Mouse (Mus musculus) spleen, embryonic (tissue): Measurements from ENCODE around the gene AI413582.

Experiments used
- CTCF ChIA-PET: fragments of 350-600 bp; sonication (Branson Sonifier 250); formaldehyde crosslinking; loops from one replicate; lab custom pipeline; 2022; lab: Charles Lee

Gene AI413582

DNA sequence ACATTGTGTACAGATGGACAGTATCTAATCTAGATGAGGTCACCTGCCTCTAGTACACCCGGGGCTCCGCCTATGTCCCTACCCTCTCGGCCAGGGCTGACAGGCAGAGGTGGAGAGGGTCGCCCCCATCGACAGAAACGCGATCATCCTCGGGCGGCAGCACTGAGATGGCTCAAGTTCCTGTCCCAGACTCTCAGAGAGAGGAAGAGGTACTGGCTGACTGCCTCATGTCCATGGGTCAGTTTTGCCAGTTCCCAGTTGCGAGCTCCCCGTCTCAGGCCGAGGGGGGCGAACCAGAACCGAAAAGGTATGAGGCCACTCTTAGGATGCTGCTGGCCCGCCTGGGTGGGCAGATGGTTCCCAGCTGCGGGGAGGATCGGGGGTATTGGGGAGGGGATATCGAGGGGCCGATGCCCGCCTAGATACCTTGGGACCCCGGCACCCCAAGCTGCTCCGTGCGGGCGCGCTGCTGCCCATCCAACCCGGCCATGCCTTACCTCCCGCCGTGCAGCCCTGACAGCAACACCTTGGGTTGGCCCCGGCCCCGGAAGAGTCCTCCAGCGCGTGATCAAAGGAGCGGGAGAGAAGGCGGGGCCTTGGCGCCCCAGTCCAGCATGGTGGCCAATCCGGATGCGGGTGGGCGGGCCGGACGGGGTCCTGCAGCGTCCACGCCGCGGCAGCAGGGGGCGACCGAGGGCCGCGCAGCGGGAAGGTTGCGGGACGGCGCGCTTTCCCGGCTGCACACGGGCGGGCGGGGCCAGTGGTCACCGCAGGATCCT is at the start of gene AI413582:
Gene AI413582, minus strand, starts transcription at position 594 of the 779 bp plus-strand sequence.
- CTCF ChIA-PET = interaction anchor here (0.6 to 1.5 kb wide), 4 partner anchors 30 to 1986 kb away, joined by 3 read pairs; partner anchors contain the start of gene Nudt3

DNA sequence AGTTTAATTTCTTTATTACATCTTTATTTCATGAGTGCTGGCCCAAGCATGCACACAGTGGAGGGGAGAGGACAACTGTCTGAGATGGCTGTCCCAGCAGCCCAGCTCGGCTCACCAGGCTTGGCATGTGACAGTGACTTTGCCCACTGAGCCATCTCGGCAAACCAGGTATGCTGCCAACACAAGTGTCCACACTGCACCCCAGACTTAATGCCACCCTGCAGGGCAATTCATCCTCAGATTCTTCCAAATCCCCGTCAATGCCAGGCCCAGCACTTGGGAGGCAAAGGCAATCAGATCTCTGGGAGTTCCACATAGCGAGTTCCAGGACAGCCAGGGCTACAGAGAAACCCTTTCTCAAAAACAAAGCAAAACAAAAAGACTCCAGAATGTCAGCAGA is 47.5 kb upstream of the AI413582 start:
- CTCF ChIA-PET = interaction anchor here (0.6 kb wide), 1 partner anchor 430 kb away, joined by 4 read pairs; no protein-coding TSS in a partner anchor

DNA sequence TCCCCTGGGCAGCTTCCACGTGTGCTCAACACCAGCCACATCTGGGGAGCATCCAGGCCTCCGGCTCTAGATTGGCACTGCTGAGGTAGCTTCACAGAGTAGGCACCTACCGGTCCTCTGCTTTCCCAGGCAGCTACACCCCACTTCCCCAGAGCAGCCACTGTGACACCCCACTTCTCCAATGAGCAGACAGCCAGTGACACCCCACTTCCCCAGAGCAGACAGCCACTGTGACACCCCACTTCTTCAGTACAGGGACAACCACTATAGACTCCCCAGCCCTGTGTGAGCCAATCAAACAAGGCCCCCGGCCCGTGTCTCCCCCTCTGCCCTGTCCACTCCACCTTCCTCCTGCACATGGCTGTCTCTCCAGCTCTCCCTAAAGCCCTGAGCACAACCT is 46.4 kb upstream of the AI413582 start:
- CTCF ChIA-PET = no interaction called here

DNA sequence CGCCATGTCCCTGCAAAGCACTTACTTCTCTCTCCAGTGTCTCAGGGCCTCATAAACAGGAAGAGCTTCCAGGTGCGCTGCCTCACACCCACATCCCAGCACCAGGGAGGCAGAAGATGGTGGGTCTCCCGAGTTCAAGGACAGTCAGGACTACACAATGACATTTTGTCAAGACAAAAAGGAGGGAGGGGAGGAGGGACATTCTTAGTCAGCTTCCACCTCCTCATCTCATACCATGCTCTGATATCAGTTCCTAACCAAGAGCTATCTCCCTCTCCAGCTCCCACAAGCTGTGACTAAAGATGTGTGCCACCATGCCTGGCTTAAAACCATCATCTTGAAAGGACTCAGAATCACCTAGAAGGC is 45.9 kb upstream of the AI413582 start:
- CTCF ChIA-PET = no interaction called here

DNA sequence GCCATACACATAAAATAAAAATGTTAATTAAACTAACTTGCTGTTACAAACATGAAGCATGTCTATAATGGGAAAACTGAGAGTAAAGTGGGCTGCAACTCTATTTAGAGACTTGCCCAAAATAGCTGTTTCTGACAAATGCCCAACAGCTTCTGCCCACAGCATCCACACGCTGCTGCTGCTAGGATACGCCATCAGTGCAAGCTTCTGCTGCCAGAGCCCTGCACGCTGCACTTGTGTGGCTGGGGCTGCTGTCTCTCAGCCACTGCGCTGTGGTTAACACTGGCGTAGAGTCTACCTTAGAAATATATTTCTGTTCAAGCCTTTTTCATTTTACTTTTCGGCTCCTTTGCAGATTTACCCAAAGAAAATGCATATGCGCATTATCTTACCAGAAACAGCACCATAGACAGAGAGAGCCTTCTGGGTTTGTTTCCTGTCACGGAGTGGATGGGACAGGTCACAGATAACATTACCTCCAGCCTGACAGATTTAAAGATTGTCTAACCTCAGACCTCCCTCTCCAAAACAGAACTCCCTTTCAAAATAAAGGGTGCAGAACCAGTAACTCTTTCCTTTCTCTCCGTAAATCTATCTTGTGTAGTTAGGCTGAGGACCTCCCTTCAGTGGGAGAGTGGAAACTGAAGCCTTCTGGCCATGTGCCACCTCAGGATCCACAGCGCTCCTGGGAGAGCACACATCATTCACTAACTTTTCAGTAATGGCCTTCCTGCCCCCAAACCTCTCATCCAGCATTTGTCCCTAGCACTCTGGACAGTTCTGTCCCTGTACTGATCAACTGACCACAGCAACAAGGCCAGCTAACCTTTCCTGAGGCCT is 45.3 kb upstream of the AI413582 start:
- CTCF ChIA-PET = interaction anchor here (0.6 kb wide), 1 partner anchor 30 kb away, joined by 4 read pairs; no protein-coding TSS in a partner anchor

DNA sequence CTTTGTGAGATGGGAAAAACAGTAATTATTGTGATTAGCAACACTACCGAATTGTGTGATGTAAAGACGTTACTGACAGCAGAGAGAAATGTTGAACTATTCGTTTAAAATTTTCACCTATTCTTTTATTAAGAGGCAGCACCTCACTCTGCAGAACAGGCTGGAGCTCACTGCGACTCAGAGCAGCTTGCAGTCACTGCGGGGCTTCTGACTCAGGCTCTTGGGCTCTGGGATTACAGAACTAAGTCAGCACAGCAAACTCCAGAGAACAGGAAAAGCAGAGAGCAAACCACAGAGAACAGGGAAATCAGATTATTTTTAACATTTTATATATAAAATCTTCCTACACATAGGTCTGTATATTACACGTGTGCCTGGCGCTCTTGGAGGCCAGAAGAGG is 44.0 kb upstream of the AI413582 start:
- CTCF ChIA-PET = no interaction called here

DNA sequence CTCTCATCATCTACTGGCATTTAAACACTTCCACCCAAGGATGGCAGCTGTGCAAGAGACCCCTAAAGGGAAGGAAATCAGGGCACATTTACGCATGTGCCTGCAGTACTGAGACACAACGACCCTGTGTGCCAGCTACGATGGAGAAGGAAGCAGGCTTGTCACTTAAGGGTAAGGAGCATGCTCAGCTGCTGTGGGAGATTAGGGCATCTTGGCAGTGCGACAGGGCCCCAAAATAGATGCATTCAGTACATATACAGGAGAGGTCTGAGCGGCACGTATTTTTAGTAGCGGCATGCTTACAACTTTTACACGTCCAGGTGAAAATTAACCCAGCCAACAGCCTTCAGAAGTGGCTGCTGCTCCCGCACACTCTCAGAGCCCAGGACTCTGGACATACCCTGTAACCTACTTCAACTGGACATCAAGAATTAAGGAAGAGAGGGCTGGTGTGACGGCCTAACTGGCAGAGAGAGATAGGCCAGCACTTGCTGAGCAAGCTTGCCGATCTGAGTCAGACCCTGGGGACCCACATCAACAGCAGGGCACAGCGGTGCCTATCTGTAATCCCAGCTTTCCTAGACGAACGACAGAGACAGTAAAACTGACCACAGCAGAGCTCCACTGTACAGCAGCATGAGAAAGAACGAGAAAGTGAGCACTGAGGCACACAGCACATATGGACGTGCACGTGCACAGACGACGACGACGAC is 38.1 kb upstream of the AI413582 start:
- CTCF ChIA-PET = interaction anchor here (0.9 kb wide), 1 partner anchor 114 kb away, joined by 3 read pairs; no protein-coding TSS in a partner anchor

DNA sequence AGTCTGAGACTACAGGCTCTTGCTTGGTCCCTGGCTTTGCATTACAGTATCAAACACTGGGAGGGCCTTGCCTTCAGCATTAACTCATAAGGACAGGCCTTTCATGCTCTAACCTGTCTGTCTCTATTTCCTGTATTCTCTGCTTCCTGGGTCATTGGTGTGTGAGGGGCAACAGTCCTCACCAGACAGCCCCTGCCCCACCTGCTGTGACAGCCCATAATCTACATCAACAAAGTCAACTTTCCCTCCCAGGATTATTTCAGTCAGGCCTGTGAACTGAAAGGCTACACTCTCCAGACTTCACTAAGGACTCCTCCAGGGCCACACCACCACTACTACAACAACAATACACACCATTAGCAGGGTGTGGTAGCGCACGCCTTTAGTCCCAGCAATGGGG is 37.5 kb upstream of the AI413582 start:
- CTCF ChIA-PET = no interaction called here

DNA sequence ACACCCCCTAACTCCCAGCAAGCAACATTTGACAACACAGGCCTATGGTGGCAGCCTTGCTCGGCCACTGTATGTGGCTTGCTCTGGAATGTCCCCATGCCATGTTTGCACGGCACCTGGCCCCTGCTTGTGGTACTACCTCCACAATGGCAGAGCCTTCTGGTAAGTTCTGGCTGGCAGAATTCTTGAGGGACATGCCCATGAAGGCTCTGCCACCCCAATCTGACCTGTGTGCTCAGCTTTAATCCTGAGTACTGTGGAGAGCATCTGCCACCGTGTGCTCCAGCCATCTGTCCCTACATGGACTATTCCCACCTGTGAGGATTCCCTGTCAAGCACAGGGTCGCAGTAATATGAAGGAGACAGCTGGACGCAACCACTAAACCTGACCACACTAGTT is 35.3 kb upstream of the AI413582 start:
- CTCF ChIA-PET = no interaction called here

DNA sequence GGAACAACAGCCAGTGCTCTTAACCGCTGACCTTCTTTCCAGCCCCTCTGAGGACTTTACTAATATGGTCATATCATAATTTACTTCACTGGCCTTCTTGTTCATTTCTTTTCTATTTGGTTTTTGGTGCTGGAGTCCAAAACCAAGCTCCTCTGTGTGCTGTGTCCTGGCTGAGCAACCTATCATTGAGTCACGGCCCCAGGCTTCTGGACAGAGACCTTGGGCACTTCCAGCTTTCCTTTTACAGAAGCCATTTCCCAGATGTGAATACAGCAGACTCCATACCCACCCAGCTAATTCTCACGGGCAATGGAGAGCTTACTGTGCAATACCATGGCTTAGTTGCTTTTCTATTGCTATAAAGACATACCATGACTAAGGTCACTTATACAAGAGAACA is 34.7 kb upstream of the AI413582 start:
- CTCF ChIA-PET = no interaction called here

DNA sequence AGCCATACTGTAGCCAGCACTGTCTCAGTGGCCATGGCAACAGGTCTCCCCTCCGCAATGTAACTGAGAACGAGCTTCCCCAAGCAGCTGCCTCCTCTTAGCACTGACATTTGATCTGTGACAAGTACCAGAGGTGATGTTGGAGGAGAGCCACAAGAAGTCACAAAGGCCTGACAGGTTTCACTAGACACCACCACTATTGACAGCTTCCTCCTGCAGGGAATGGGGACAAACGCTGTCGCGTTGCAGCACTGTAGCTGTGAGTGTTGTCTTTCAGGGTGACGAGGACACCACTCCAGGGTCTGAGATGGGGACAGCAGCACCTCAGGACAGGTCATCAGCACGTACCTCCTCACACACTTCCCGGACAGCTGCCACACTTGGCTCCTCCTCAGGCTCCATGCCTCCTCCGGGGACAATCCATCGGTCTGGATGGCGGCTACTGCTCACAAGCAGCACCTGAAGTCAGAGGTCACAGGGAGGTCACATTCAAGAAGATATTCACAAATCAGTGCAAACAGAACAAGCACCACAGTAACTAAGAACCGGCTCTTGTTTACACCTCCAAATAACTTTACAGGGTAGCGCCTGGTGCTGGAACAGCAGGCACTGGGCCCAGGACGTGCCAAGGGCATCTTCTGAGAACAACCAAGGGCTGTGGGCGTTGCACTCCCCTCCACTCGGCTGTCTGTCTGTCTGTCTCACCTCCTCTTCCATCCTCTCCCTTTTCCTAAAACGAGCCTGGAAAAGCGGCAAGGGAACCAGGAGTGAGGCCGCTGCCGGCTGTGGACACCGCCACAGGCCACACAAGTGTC is 31.0 kb upstream of the AI413582 start:
- CTCF ChIA-PET = interaction anchor here (0.5 to 0.6 kb wide), 2 partner anchors 10 to 728 kb away, joined by 3 to 4 read pairs; no protein-coding TSS in a partner anchor

DNA sequence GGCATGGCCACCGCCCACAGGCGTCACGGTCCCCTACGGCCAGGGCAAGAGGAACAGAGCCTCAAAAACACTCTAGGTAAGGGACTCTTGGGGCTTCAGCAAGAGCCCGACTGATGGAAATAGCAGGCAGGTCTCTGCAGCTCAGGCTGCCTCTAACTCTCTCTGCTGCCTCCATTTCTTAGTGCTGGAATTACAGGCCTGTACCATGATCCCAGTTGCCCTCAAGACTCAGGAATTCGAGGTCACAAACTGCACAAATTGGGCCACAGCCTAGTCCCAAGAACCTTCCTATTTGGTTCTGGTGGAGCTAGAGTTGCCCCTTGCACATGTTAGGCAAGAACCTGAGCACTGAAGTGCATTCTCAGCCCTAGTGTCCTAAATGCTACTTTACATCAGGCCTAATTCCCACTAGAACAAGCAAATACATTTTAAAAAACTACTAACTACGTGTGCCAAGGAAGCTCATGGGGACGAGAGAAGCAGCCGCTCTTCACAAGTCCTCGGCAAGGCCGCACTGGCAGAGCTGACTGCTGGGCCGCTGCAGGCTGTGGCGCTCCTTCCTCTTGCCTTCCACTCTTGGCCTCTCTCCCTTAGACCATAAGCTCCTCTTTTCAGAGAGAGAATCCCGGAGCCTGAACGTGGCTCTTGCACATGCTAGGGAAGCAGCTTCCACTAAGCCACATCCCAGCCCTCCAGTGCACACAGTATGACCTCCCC is 30.3 kb upstream of the AI413582 start:
- CTCF ChIA-PET = interaction anchor here (0.6 kb wide), 1 partner anchor 9 kb away, joined by 3 read pairs; no protein-coding TSS in a partner anchor

DNA sequence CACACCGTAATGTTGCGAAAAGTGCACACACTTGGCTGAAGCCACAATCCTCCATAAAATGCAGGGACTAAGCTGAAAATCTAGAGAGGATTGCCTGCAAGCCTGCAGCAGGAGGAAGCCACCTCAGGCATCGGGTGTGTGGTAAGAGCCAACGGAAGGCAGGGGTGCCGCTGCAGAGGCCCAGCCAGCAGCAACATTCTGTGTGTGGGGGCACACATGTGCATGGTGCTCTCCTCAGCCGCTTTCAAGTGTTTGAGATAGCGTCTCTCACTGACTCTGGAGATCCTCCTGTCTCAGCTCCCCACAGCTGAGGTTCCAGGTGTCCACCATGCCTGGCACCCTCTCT is 27.0 kb upstream of the AI413582 start:
- CTCF ChIA-PET = no interaction called here

DNA sequence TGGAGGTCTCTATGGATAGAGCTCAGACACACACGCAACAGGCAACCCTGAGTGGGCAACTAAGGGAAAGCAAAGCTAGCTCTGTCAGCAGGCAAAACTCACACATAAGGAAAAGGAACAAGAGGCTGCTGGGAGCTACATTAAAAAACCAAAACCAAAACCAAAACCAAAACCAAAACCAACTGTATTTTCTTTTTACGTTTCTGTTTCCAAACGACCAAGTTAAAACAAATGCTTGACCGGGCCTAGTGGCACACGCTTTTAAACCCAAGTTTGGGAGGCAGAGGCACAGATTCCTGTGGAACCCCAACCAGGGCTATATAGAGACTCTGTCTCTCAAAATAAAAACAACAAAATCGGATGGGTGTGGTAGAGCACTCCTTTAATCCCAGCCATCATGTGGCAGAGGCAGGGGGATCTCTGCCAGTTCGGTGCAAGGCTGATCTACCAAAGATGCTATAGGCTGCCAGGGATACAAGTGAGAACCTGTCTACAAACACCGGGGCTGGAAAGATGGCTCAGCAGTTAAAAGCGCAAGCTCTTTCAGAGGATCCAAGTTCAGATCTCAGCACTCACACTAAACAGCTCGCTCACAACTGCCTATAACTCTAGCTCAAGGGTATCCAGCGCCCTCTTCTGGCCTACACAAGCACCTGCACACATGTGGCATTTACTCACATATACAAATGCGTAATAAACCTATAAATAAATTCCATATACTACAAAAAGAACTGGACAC is 26.4 kb upstream of the AI413582 start:
- CTCF ChIA-PET = no interaction called here

DNA sequence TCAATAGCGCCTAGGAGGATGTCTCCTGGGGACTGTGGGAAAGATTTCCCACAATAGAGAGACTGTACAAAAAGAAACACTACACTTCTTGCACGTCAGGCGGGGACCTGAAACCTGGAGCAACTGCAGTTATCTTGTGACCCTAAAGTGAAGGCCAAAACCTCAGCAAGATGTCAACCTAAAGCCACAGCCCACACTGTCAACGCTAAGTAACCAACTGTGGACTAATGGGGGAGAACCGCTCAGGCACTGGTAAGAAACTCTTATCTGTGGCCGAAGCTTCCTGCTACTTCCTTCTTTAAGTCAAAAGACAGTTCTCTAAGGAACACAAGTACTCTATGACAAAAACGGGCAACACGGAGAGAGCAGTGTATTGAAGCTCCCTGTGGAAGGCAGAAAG is 22.7 kb upstream of the AI413582 start:
- CTCF ChIA-PET = no interaction called here

DNA sequence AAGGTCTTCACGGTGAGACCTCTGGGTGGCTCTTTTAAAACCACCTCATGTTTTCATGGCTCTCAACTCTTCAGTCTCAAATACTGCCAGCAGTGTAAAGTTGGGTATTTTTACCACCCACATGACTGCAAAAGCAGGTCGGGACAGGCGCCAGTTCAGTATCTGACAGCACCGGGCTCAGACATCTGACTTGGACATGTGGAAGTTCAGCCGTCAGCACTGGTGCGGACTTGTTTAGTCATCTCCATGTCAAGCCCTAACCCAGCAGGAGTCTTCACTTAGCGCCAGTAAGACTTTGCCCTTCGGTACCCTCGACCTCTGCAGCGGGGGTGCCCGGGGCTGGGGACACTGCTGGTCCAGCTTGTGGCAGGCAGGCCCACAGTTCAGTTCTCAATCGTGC is 21.7 kb upstream of the AI413582 start:
- CTCF ChIA-PET = interaction anchor here (0.6 kb wide), 2 partner anchors 9 to 68 kb away, joined by 3 read pairs; no protein-coding TSS in a partner anchor

DNA sequence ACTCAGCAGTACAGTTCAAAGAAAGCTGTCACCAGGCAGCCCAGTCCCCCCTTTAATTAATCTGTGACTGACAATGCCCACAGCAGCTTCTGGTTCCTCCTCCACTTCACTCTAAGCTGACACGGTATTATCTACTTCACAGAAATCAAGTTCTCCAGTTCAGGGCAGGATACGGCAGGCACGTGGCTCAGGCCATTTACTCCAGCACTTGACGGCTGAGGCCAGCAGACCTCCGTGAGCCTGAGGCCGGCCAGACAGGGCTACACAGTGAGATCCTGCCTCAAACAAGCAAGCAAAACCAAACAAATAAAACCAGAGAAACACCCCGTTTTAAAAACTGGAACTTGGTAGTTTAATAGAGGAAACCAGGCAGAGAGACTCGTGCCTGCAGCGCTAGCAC is 21.1 kb upstream of the AI413582 start:
- CTCF ChIA-PET = interaction anchor here (0.6 kb wide), 1 partner anchor 9 kb away, joined by 3 read pairs; no protein-coding TSS in a partner anchor

DNA sequence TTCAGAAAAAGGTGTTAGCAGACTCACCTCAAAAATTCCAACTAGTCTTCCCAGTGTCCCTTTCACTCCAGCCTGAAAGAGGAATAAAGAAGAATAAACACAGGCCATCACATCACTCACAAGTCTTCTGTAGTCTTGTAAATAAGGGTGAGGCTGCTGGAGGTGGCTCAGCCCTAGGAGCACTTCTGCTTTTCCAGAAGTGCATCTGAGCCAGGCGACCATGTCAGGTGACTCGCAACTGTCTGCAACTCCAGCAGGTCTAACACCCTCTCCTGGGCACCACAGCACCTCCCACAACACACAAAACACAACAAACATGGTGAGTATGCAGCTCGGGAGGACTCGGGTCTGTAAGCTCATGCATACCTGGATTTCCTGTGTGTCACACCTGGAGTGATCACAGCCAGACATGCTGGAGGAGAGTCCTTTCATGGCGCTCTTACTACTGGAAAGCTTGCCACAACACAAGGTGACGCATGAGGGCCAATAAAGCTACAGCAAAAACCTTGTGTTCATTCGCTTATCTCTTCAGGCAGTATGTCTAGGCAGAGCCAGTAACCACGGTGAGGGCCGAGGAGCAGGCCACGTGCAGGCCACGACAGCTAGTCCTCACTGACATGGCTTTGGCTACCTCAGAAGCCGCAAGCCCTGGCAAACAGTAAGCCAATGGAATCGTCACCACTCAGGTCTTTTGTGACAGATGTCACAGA is 17.8 kb upstream of the AI413582 start:
- CTCF ChIA-PET = no interaction called here
